Mouse (Mus musculus): ENCODE results near the gene Hoxc4. TPM values are rescaled to one million over a fixed set of nuclear protein-coding genes. Genes with fewer than 3 reads are reported as not detected.

Gene Hoxc4
- polyA plus RNA-seq, 1 experiment from 2014 or later = not detected

- Histone ChIP-seq H3K27ac (ENCODE audit: low read depth, low read length) (no peak overlapping the region), H3K9me3 (replicated peaks; ENCODE audit: control insufficient read depth, low read length) (no peaks in the 10 kb centered on the region), H3K4me3 (ENCODE audit: low read depth, low read length) (no peak overlapping the region), H3K36me3 (ENCODE audit: control insufficient read depth, insufficient read depth, low read length) (no peaks in the 10 kb centered on the region), H3K27me3 (replicated peaks; ENCODE audit: control insufficient read depth, insufficient read depth, low read length) (peaks cover 92% of the 10 kb centered on the region), H3K4me2 (ENCODE audit: low read length) (no peak overlapping the region), H3K4me1 (ENCODE audit: control insufficient read depth, insufficient read depth, low read length) (no peaks in the 10 kb centered on the region), H3K9ac (ENCODE audit: low read length) (no peak overlapping the region)
- ATAC-seq (no peak), DNase-seq (ENCODE audit: low spot score) (no peak)
- under 1% methylated on average over 21 of the region's 21 CpGs for WGBS
Observed at GRCm38 (mm10) chr15:103059393-103059992, 40.8 kb downstream of the Hoxc4 start.

GRCm38 (mm10) chr15:103060021-103060340, 41.2 kb downstream of the Hoxc4 start:
- Histone ChIP-seq H3K9ac (ENCODE audit: low read length) (no peak overlapping the region), H3K36me3 (ENCODE audit: control insufficient read depth, insufficient read depth, low read length) (no peaks in the 10 kb centered on the region), H3K4me3 (ENCODE audit: low read depth, low read length) (no peak overlapping the region), H3K27ac (ENCODE audit: low read depth, low read length) (no peak overlapping the region), H3K4me2 (ENCODE audit: low read length) (no peak overlapping the region), H3K27me3 (replicated peaks; ENCODE audit: control insufficient read depth, insufficient read depth, low read length) (peaks cover 90% of the 10 kb centered on the region), H3K4me1 (ENCODE audit: control insufficient read depth, insufficient read depth, low read length) (no peaks in the 10 kb centered on the region), H3K9me3 (replicated peaks; ENCODE audit: control insufficient read depth, low read length) (no peaks in the 10 kb centered on the region)
- ATAC-seq (no peak), DNase-seq (ENCODE audit: low spot score) (no peak)
- WGBS = 3% methylated on average over 11 of the region's 11 CpGs

- Histone ChIP-seq H3K27me3 (replicated peaks; ENCODE audit: control insufficient read depth, insufficient read depth, low read length) (peaks cover 90% of the 10 kb centered on the region), H3K4me2 (ENCODE audit: low read length) (no peak overlapping the region), H3K4me3 (ENCODE audit: low read depth, low read length) (no peak overlapping the region), H3K27ac (ENCODE audit: low read depth, low read length) (no peak overlapping the region), H3K4me1 (ENCODE audit: control insufficient read depth, insufficient read depth, low read length) (no peaks in the 10 kb centered on the region), H3K36me3 (ENCODE audit: control insufficient read depth, insufficient read depth, low read length) (no peaks in the 10 kb centered on the region), H3K9ac (ENCODE audit: low read length) (no peak overlapping the region), H3K9me3 (replicated peaks; ENCODE audit: control insufficient read depth, low read length) (no peaks in the 10 kb centered on the region)
- ATAC-seq (no peak), DNase-seq (ENCODE audit: low spot score) (no peak)
- under 1% methylated on average over 36 of the region's 36 CpGs for WGBS
Observed at GRCm38 (mm10) chr15:103060341-103061130, 41.8 kb downstream of the Hoxc4 start.

- no peak overlapping the region for H3K4me3 ChIP-seq (ENCODE audit: low read depth, low read length)
- H3K36me3 ChIP-seq (ENCODE audit: control insufficient read depth, insufficient read depth, low read length) = no peaks in the 10 kb centered on the region
- H3K4me1 ChIP-seq (ENCODE audit: control insufficient read depth, insufficient read depth, low read length) = no peaks in the 10 kb centered on the region
- DNase-seq (ENCODE audit: low spot score) = peak; percentile 27
- no peak overlapping the region for H3K4me2 ChIP-seq (ENCODE audit: low read length)
- no peak for ATAC-seq
- WGBS = under 1% methylated on average over 30 of the region's 30 CpGs
- no peak overlapping the region for H3K9ac ChIP-seq (ENCODE audit: low read length)
- peaks cover 91% of the 10 kb centered on the region for H3K27me3 ChIP-seq (replicated peaks; ENCODE audit: control insufficient read depth, insufficient read depth, low read length)
- H3K9me3 ChIP-seq (replicated peaks; ENCODE audit: control insufficient read depth, low read length) = no peaks in the 10 kb centered on the region
- H3K27ac ChIP-seq (ENCODE audit: low read depth, low read length) = no peak overlapping the region
Observed at GRCm38 (mm10) chr15:103061131-103061825, 42.5 kb downstream of the Hoxc4 start.

GRCm38 (mm10) chr15:103061988-103062387, 43.3 kb downstream of the Hoxc4 start:
- peaks cover 91% of the 10 kb centered on the region for H3K27me3 ChIP-seq (replicated peaks; ENCODE audit: control insufficient read depth, insufficient read depth, low read length)

GRCm38 (mm10) chr15:103065642-103066041, 46.9 kb downstream of the Hoxc4 start:
- Histone ChIP-seq H3K9me3 (replicated peaks; ENCODE audit: control insufficient read depth, low read length) (no peaks in the 10 kb centered on the region), H3K27me3 (replicated peaks; ENCODE audit: control insufficient read depth, insufficient read depth, low read length) (peaks cover 97% of the 10 kb centered on the region), H3K4me2 (ENCODE audit: low read length) (no peak overlapping the region), H3K9ac (ENCODE audit: low read length) (no peak overlapping the region), H3K4me3 (ENCODE audit: low read depth, low read length) (no peak overlapping the region), H3K36me3 (ENCODE audit: control insufficient read depth, insufficient read depth, low read length) (no peaks in the 10 kb centered on the region), H3K4me1 (ENCODE audit: control insufficient read depth, insufficient read depth, low read length) (no peaks in the 10 kb centered on the region), H3K27ac (ENCODE audit: low read depth, low read length) (no peak overlapping the region)
- no peak for DNase-seq (ENCODE audit: low spot score)
- no peak for ATAC-seq
- WGBS = 42% methylated on average over 7 of the region's 7 CpGs

More at GRCm38 (mm10) chr15:103061988-103062387, 43.3 kb downstream of the Hoxc4 start:
- ATAC-seq (no peak), DNase-seq (ENCODE audit: low spot score) (no peak)
- H3K9me3 ChIP-seq (replicated peaks; ENCODE audit: control insufficient read depth, low read length) = no peaks in the 10 kb centered on the region
- H3K9ac ChIP-seq (ENCODE audit: low read length) = no peak overlapping the region
- H3K4me3 ChIP-seq (ENCODE audit: low read depth, low read length) = no peak overlapping the region
- H3K36me3 ChIP-seq (ENCODE audit: control insufficient read depth, insufficient read depth, low read length) = no peaks in the 10 kb centered on the region
- WGBS = 4% methylated on average over 2 of the region's 2 CpGs
- no peak overlapping the region for H3K27ac ChIP-seq (ENCODE audit: low read depth, low read length)
- H3K4me2 ChIP-seq (ENCODE audit: low read length) = no peak overlapping the region
- no peaks in the 10 kb centered on the region for H3K4me1 ChIP-seq (ENCODE audit: control insufficient read depth, insufficient read depth, low read length)

GRCm38 (mm10) chr15:103067701-103068100, 49.0 kb downstream of the Hoxc4 start:
- Histone ChIP-seq H3K27me3 (replicated peaks; ENCODE audit: control insufficient read depth, insufficient read depth, low read length) (peaks cover 94% of the 10 kb centered on the region), H3K27ac (ENCODE audit: low read depth, low read length) (no peak overlapping the region), H3K4me3 (ENCODE audit: low read depth, low read length) (no peak overlapping the region), H3K9ac (ENCODE audit: low read length) (no peak overlapping the region), H3K9me3 (replicated peaks; ENCODE audit: control insufficient read depth, low read length) (no peaks in the 10 kb centered on the region), H3K36me3 (ENCODE audit: control insufficient read depth, insufficient read depth, low read length) (no peaks in the 10 kb centered on the region), H3K4me1 (ENCODE audit: control insufficient read depth, insufficient read depth, low read length) (no peaks in the 10 kb centered on the region), H3K4me2 (ENCODE audit: low read length) (no peak overlapping the region)
- WGBS = 72% methylated on average over 4 of the region's 4 CpGs
- no peak for ATAC-seq
- no peak for DNase-seq (ENCODE audit: low spot score)

GRCm38 (mm10) chr15:103069173-103069572, 50.4 kb downstream of the Hoxc4 start:
- Histone ChIP-seq H3K27ac (ENCODE audit: low read depth, low read length) (no peak overlapping the region), H3K4me3 (ENCODE audit: low read depth, low read length) (no peak overlapping the region), H3K36me3 (ENCODE audit: control insufficient read depth, insufficient read depth, low read length) (no peaks in the 10 kb centered on the region), H3K9me3 (replicated peaks; ENCODE audit: control insufficient read depth, low read length) (no peaks in the 10 kb centered on the region), H3K4me2 (ENCODE audit: low read length) (no peak overlapping the region), H3K4me1 (ENCODE audit: control insufficient read depth, insufficient read depth, low read length) (no peaks in the 10 kb centered on the region), H3K27me3 (replicated peaks; ENCODE audit: control insufficient read depth, insufficient read depth, low read length) (peaks cover 83% of the 10 kb centered on the region), H3K9ac (ENCODE audit: low read length) (no peak overlapping the region)
- ATAC-seq (no peak), DNase-seq (ENCODE audit: low spot score) (no peak)
- 3% methylated on average over 18 of the region's 18 CpGs for WGBS

- Histone ChIP-seq H3K4me2 (ENCODE audit: low read length) (no peak overlapping the region), H3K36me3 (ENCODE audit: control insufficient read depth, insufficient read depth, low read length) (no peaks in the 10 kb centered on the region), H3K9me3 (replicated peaks; ENCODE audit: control insufficient read depth, low read length) (no peaks in the 10 kb centered on the region), H3K9ac (ENCODE audit: low read length) (no peak overlapping the region), H3K4me3 (ENCODE audit: low read depth, low read length) (no peak overlapping the region), H3K27ac (ENCODE audit: low read depth, low read length) (no peak overlapping the region), H3K27me3 (replicated peaks; ENCODE audit: control insufficient read depth, insufficient read depth, low read length) (peaks cover 66% of the 10 kb centered on the region), H3K4me1 (ENCODE audit: control insufficient read depth, insufficient read depth, low read length) (no peaks in the 10 kb centered on the region)
- DNase-seq (ENCODE audit: low spot score) = no peak
- WGBS = 59% methylated on average over 5 of the region's 5 CpGs
- ATAC-seq = no peak
Observed at GRCm38 (mm10) chr15:103071266-103071665, 52.5 kb downstream of the Hoxc4 start.

Measured in forebrain, embryonic 14.5 days (tissue).